16 mouse cellular contexts compared by ENCODE assay signal in genomic region chr2:71790752-71791151, GRCm38 (mm10). TPM values are rescaled to one million over a fixed set of nuclear protein-coding genes. Genes with fewer than 3 reads are reported as not detected.
DNase-seq lines count a peak whose midpoint lies in the region; ATAC-seq lines count a peak whose summit lies in the region.
"Had no signal": no experiment of that assay in that cellular context is flagged by ENCODE, and none has a peak within 500 bp of the region (broad histone marks: within the 10 kb centered on the region; RNA-seq: fewer than 3 reads in every experiment).

No protein-coding gene starts in this region.

- intact Hi-C loops in heart, postnatal 36 days (cut with DNase I), result no loop called here

- H3K4me1 ChIP-seq in heart, embryonic 13.5 days, result peaks cover 62% of the 10 kb centered on the region
- peaks cover 25% of the 10 kb centered on the region for H3K4me1 ChIP-seq in intestine, embryonic 15.5 days (replicated peaks)

- DNase-seq in heart, postnatal 36 days, result no peak
- DNase-seq in 416B (ENCODE audit: low read depth), result peak; percentile 55
- DNase-seq in adrenal gland, adult 2 months, result peak; percentile 84
- DNase-seq in kidney, postnatal 10 days, result peak; percentile 48
- no peak for DNase-seq in T-cell, adult 2 months (ENCODE audit: low spot score)
- DNase-seq: cerebellum, adult 9-11 months; thymus, adult 2 months had no signal

- no peak for ATAC-seq in heart, embryonic 13.5 days (ENCODE audit: extremely low read depth, insufficient number of reproducible peaks, low FRiP score, low TSS enrichment)
- ATAC-seq in intestine, embryonic 15.5 days, result no peak
- ATAC-seq: forebrain, embryonic 16.5 days; midbrain, embryonic 16.5 days had no signal

- no peak overlapping the region for H3K4me3 ChIP-seq in heart, embryonic 13.5 days
- H3K4me3 ChIP-seq in intestine, embryonic 15.5 days (replicated peaks), result no peak overlapping the region
- H3K4me3 ChIP-seq: embryonic facial prominence, embryonic 13.5 days; hindbrain, embryonic 10.5 days; left cerebral cortex, adult 2 months; stomach, embryonic 15.5 days had no signal

- H3K9me3 ChIP-seq in heart, embryonic 13.5 days, result no peaks in the 10 kb centered on the region
- no peaks in the 10 kb centered on the region for H3K9me3 ChIP-seq in intestine, embryonic 15.5 days
- H3K9me3 ChIP-seq: embryonic facial prominence, embryonic 13.5 days; hindbrain, embryonic 10.5 days; stomach, embryonic 15.5 days had no signal

- H3K4me2 ChIP-seq in heart, embryonic 13.5 days, result peak overlapping the region; percentile 93
- H3K4me2 ChIP-seq in intestine, embryonic 15.5 days (replicated peaks), result no peak overlapping the region
- H3K4me2 ChIP-seq: embryonic facial prominence, embryonic 13.5 days; stomach, embryonic 15.5 days had no signal

- WGBS in heart, embryonic 13.5 days, result 76% methylated on average over 5 of the region's 5 CpGs
- 80% methylated on average over 5 of the region's 5 CpGs for WGBS in intestine, embryonic 15.5 days

- no peaks in the 10 kb centered on the region for H3K27me3 ChIP-seq in heart, embryonic 13.5 days (replicated peaks)
- no peaks in the 10 kb centered on the region for H3K27me3 ChIP-seq in intestine, embryonic 15.5 days (replicated peaks)
- H3K27me3 ChIP-seq: stomach, embryonic 15.5 days had no signal

- H3K27ac ChIP-seq in heart, embryonic 13.5 days (replicated peaks), result no peak overlapping the region
- H3K27ac ChIP-seq in intestine, embryonic 15.5 days, result no peak overlapping the region
- H3K27ac ChIP-seq: embryonic facial prominence, embryonic 13.5 days; hindbrain, embryonic 10.5 days; left cerebral cortex, adult 2 months; liver, embryonic 14.5 days; stomach, embryonic 15.5 days had no signal

- H3K36me3 ChIP-seq in heart, embryonic 13.5 days, result peaks cover 10% of the 10 kb centered on the region; the same call in 1 of the 2 replicates
- no peaks in the 10 kb centered on the region for H3K36me3 ChIP-seq in intestine, embryonic 15.5 days
- H3K36me3 ChIP-seq: embryonic facial prominence, embryonic 13.5 days; hindbrain, embryonic 10.5 days; stomach, embryonic 15.5 days had no signal

- H3K9ac ChIP-seq in heart, embryonic 13.5 days, result no peak overlapping the region
- no peak overlapping the region for H3K9ac ChIP-seq in intestine, embryonic 15.5 days
- H3K9ac ChIP-seq: embryonic facial prominence, embryonic 13.5 days; liver, embryonic 14.5 days; stomach, embryonic 15.5 days had no signal

RNA-seq across cellular contexts. Expression of gene Itga6, which starts 45.3 kb away (rescaled TPM):
- polyA plus RNA-seq in heart, embryonic 13.5 days (2015; fragmentation: Nextera tagmentation; extraction: Ambion mirVana), result 65.2 and 65.8 TPM in 2 replicates
- 10 to 100 TPM; 44.4 to 61.9 TPM for total RNA-seq in heart, postnatal 36 days (2021)
- 100 to 1,000 TPM; 125 to 177 TPM for total RNA-seq in adrenal gland, adult 2 months (2021)
- 28.1 and 28.3 TPM in 2 replicates for polyA plus RNA-seq in adrenal gland, adult 2 months (2012; rRNA removed)
- polyA plus RNA-seq in intestine, embryonic 15.5 days (2015; fragmentation: Nextera tagmentation; extraction: Ambion mirVana), result 47.6 and 48.1 TPM in 2 replicates

Comparison
In these comparisons a context has a peak if more than half of its experiments do, and no peak if none do; other contexts are left out.
1. DNase-seq: peak in 416B (single experiment), adrenal gland, adult 2 months (single experiment) and kidney, postnatal 10 days (single experiment); none in heart, postnatal 36 days (0 of 2) and T-cell, adult 2 months (single experiment).